Mouse (Mus musculus): ENCODE data around the gene Polq. TPM values are rescaled to one million over a fixed set of nuclear protein-coding genes. Genes with fewer than 3 reads are reported as not detected.

Polq gene
- polyA plus RNA-seq (2014; fragmentation: Illumina TruSeq; extraction: RNeasy Lipid Tissue Mini Kit (QIAGEN cat#74804)): 4.7 TPM

DNA sequence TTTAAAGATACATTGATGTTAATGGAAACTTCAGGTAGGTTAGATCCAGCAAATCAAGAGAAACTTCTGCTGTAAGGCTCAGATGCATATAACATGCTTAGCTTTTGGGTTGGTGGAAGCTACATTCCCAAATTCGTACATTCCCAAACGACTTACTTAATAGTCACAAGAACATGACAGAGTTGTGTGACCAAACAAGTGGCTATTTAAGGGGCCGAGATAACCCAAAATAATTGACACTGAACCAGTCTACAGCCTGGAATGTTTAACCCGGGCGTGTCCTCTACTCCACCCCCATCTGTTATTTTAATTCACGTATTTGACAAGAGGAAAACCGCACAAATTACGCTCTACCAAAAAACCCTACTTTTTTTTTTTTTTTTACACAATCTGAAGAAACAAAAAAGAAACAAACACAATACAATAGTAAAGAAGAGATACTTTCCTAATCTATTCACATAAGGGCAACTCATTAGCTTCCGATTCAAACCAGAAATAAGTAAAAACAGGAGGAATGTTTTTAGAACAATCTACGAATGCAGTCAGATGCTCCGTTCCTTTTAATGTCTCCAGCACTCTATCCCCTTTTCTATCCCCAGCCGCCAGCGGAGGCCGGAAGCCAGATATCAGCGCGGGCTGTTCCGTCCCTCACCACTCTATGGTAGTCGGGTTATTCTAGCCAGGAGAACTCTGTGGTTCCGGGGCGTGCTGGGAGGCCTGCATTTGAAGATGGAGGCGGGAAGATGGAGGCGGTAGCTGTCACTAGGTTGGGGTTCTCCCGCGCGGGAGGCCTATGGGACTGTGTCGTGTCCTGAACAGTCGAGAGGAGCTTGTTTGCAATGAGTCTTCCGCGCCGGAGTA, at the start of gene Polq:
Polq (plus strand) TSS at position 726 of the 861 bp plus-strand sequence.

DNA sequence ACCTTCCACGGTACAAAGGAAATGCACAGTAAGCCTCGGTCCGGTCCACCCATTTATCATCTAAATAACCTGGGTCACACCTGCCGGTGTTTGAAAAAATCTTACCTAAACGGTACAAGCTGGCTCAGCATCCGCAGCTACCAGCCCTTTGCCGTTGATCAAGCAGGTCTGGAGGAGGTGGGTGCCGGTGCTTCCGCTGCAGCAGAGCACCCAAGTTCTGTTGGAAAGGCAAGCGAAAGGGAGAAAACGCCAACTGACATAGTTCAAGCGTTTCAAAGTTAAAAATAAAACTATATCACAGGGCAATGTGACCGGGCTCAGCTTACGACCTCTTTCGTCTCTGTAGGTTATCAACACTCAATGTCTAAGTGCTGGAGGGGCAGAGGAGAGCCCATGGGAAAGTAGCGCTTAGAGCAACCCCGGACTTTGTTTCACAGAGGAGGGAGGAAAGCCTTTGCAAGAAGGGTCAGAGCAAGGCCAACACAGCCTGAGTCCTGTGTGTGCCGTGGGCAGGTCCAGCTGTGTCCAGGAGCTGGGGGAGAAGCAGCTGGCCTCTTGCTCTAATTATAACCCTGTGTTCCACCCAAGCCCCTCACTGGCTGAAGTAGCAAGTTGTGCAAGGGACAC, 21.5 kb upstream of the Polq start, which contains the start of gene Fbxo40:
Fbxo40 (minus strand) TSS at position 469 of the 627 bp plus-strand sequence.

Other genes with a start within 250 kb of the Polq start
- gene Slc15a2, start 226.8 kb upstream of the Polq start, polyA plus RNA-seq (2014; fragmentation: Illumina TruSeq; extraction: RNeasy Lipid Tissue Mini Kit (QIAGEN cat#74804)): 18.3 TPM
- gene Iqcb1, start 183.4 kb upstream of the Polq start, polyA plus RNA-seq (2014; fragmentation: Illumina TruSeq; extraction: RNeasy Lipid Tissue Mini Kit (QIAGEN cat#74804)): 86.2 TPM
- 1.1 TPM for gene Eaf2, start 136.8 kb upstream of the Polq start, polyA plus RNA-seq (2014; fragmentation: Illumina TruSeq; extraction: RNeasy Lipid Tissue Mini Kit (QIAGEN cat#74804))
- 43.7 TPM for gene Golgb1, start 136.6 kb upstream of the Polq start, polyA plus RNA-seq (2014; fragmentation: Illumina TruSeq; extraction: RNeasy Lipid Tissue Mini Kit (QIAGEN cat#74804))
- gene Hcls1, start 76.8 kb upstream of the Polq start, polyA plus RNA-seq (2014; fragmentation: Illumina TruSeq; extraction: RNeasy Lipid Tissue Mini Kit (QIAGEN cat#74804)): 0.74 TPM
- 1.2 TPM for gene Fbxo40, start 21.3 kb upstream of the Polq start, polyA plus RNA-seq (2014; fragmentation: Illumina TruSeq; extraction: RNeasy Lipid Tissue Mini Kit (QIAGEN cat#74804))

All from ovary, adult 10 weeks (tissue).